Mouse (Mus musculus): Measurements from ENCODE around the gene Olfr166. TPM values are rescaled to one million over a fixed set of nuclear protein-coding genes. Genes with fewer than 3 reads are reported as not detected.
"Not testable (repeated sequence)": the region's sequence is repeated elsewhere in the genome, so short reads cannot be mapped to it uniquely, and the experiment has no call there.

Olfr166 gene
- not detected for total RNA-seq (2021)

- intact Hi-C loops (cut with DNase I) = no loop called here
- no peak for DNase-seq (ENCODE audit: low spot score)
These were observed at the start of gene Olfr166 for GRCm38 (mm10) chr16:19483394-19483793. Olfr166 (plus strand) TSS chr16:19483694.

DNA sequence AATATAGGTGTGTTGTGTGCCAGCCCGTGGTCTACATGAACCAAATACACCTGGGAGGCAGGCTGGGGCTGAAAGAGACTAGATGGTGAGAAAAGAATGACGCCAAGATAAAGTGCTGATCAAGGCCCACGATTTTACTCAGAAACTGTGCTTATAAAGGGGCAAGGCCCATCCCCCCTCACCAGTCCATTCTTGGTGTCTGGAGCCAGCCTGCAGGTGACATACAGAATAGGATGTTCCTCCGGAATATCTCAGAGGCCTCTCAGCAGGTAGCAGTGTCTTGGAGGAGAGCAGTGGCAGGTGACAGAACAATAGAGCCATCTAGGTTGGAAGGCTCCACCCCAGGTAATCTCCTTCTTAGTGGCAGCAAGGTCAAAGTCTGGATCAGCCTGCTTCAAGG is 24.8 kb upstream of the Olfr166 start:
- DNase-seq (ENCODE audit: low spot score); intact Hi-C loops (cut with DNase I): not testable (repeated sequence)

GRCm38 (mm10) chr16:19464365-19464764 is 19.1 kb upstream of the Olfr166 start:
- intact Hi-C loops (cut with DNase I) = no loop called here
- no peak for DNase-seq (ENCODE audit: low spot score)

- intact Hi-C loops (cut with DNase I) = no loop called here
- no peak for DNase-seq (ENCODE audit: low spot score)
These were observed 38.7 kb downstream of the Olfr166 start, which contains the start of gene Olfr167 for GRCm38 (mm10) chr16:19522166-19522565. Olfr167 (minus strand) TSS chr16:19522266.

DNA sequence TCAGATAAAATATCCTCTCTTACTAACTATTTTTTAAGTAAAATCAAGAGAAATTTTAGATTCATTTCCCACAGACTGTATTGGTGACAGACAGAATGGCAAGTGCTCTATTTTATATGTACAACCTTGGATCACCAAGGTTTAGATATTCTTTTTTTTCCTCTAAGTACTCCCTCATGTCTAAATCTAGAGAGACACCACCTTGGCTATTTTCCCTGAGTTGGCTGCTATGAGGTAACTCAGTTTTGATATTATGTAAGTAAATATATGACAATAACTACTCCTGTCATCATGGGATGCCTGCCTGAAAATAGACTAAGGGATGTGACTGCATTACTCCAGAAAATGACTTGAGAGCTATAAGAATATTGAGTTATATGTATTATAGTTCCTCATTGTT is 52.0 kb downstream of the Olfr166 start, which contains the start of gene Olfr168:
TSS of gene Olfr168 (minus strand) at position 101 of the 400 bp plus-strand sequence.
- no peak for DNase-seq (ENCODE audit: low spot score)
- intact Hi-C loops (cut with DNase I) = no loop called here

Other genes with a start within 250 kb of the Olfr166 start
- gene Olfr164, start 169.6 kb upstream of the Olfr166 start, total RNA-seq (2021) = not detected
- not detected for gene Olfr165, start 60.6 kb upstream of the Olfr166 start, total RNA-seq (2021)
- not detected for gene Olfr167, start 38.6 kb downstream of the Olfr166 start, total RNA-seq (2021)
- gene Olfr168, start 51.9 kb downstream of the Olfr166 start, total RNA-seq (2021) = not detected
- not detected for gene Olfr169, start 88.1 kb downstream of the Olfr166 start, total RNA-seq (2021)
- gene Olfr170, start 128.2 kb downstream of the Olfr166 start, total RNA-seq (2021) = not detected
- not detected for gene Olfr171, start 146.2 kb downstream of the Olfr166 start, total RNA-seq (2021)
- under 1 TPM; 0.08 to 0.13 TPM for gene Lamp3, start 222.7 kb downstream of the Olfr166 start, total RNA-seq (2021)

Data from heart, postnatal 25 days (tissue).